Mouse (Mus musculus) heart, embryonic 16.5 days (tissue): ENCODE data around the gene Olfr750. TPM values are rescaled to one million over a fixed set of nuclear protein-coding genes. Genes with fewer than 3 reads are reported as not detected.
A peak's percentile ranks its signal among the peaks of the same experiment; 100 is the strongest.

Experiments used
- ATAC-seq: fragments of 200-750 bp; cut with Nextera tagmentation; replicated peaks from 2 replicates; pipeline ENCODE4 v1.8.0; 2017; ENCODE audit warnings: moderate number of reproducible peaks; ENCODE audit not compliant: insufficient read depth, low FRiP score; ENCODE audit errors: extremely low read depth
- H3K27ac ChIP-seq: fragments of 300-500 bp; sonication (generic); 2 replicates; pipeline ENCODE4 v1.5.1; 2014; ENCODE audit warnings: mild to moderate bottlenecking, low read length, control low read depth, moderate library complexity
- H3K27me3 ChIP-seq: fragments of 300-500 bp; sonication (generic); 2 replicates; pipeline ENCODE4 v1.6.1; 2014; ENCODE audit warnings: low read length, mixed read lengths; ENCODE audit not compliant: control insufficient read depth, insufficient read depth
- H3K36me3 ChIP-seq: fragments of 300-500 bp; sonication (generic); 2 replicates; pipeline ENCODE4 v1.6.1; 2014; ENCODE audit not compliant: control insufficient read depth, insufficient read depth
- H3K4me1 ChIP-seq: fragments of 300-500 bp; sonication (generic); 2 replicates; pipeline ENCODE4 v1.6.1; 2014; ENCODE audit warnings: low read length, mixed read lengths; ENCODE audit not compliant: control insufficient read depth, insufficient read depth
- H3K4me2 ChIP-seq: fragments of 300-500 bp; sonication (generic); 2 replicates; pipeline ENCODE4 v1.6.1; 2014; ENCODE audit warnings: low read depth, mild to moderate bottlenecking, control low read depth, low read length
- H3K4me3 ChIP-seq: fragments of 300-500 bp; sonication (generic); 2 replicates; pipeline ENCODE4 v1.5.1; 2014; ENCODE audit warnings: mild to moderate bottlenecking, control low read depth, low read length
- H3K9ac ChIP-seq: fragments of 300-500 bp; sonication (generic); 2 replicates; pipeline ENCODE4 v1.6.1; 2014; ENCODE audit warnings: low read length, control low read depth
- H3K9me3 ChIP-seq: fragments of 300-500 bp; sonication (generic); replicated peaks from 2 replicates; pipeline ENCODE4 v1.6.1; 2016; ENCODE audit warnings: low read length; ENCODE audit not compliant: control insufficient read depth
- WGBS: fragments of 180-500 bp; shearing (Covaris S2); extraction: QIAGEN DNeasy Blood & Tissue Kit; methylation state at CpG from one replicate; pipeline ENCODE4 v1.1.7; 2014; 5-methylcytosine and 5-hydroxymethylcytosine counted together
- polyA plus RNA-seq: library from polyadenylated mRNA; unstranded; fragments of >200 nt; fragmentation: Nextera tagmentation; extraction: Ambion mirVana; gene quantifications from 2 replicates; pipeline ENCODE4 v1.2.1, GENCODE M21; 2015

Gene Olfr750
- polyA plus RNA-seq, 1 experiment from 2014 or later = not detected

DNA sequence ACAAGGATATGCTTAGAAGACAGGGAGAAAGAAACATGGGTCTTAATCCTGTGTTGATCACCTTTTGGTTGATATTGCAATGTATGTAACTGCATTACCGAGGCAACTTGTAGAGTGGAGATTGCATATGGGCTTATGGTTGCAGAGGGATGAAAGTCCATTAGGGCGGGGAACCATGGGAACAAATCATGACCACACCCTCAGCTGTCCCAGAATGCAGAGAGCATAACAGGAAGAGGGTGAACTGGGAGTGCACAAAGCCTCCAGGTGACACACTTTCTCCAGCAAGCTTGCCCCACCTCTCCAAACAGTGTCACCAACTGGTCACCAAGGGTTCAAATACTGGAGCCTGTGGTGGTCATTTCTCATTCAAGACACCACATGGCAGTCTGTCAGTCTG, 6.8 kb upstream of the Olfr750 start:
- H3K9ac ChIP-seq = no peak overlapping the region
- H3K4me3 ChIP-seq = no peak overlapping the region

DNA sequence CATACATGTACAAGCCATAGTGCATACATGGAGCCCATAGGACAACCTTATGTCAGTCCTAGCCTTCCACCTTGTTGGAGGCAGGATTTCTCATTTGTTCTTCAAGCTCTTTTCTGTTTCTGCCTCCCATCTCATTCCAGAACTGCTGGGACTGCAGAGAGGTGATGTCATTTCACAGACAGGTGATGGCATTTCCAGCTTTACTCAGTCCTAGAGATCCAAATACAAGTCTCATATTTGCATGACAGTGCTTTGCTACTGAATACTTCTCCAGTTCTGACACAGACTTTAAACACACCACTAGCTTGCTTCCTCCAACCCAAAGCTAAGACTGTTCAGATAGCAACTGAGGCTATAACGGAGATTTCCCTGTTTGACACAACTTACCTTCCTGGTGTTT, 4.9 kb upstream of the Olfr750 start:
- no peak for ATAC-seq
- WGBS = 93% methylated on average over 1 of the region's 1 CpGs
- no peaks in the 10 kb centered on the region for H3K27me3 ChIP-seq

More for the DNA sequence above, 6.8 kb upstream of the Olfr750 start:
- WGBS = 80% methylated on average over 2 of the region's 2 CpGs
- H3K9me3 ChIP-seq = no peaks in the 10 kb centered on the region
- H3K27ac ChIP-seq = no peak overlapping the region
- H3K4me1 ChIP-seq = 0 out of 2 replicates have a peak, but pooled peaks cover 4% of the 10 kb centered on the region
- H3K36me3 ChIP-seq = no peaks in the 10 kb centered on the region
- no peaks in the 10 kb centered on the region for H3K27me3 ChIP-seq
- H3K4me2 ChIP-seq = no peak overlapping the region
- ATAC-seq = no peak

DNA sequence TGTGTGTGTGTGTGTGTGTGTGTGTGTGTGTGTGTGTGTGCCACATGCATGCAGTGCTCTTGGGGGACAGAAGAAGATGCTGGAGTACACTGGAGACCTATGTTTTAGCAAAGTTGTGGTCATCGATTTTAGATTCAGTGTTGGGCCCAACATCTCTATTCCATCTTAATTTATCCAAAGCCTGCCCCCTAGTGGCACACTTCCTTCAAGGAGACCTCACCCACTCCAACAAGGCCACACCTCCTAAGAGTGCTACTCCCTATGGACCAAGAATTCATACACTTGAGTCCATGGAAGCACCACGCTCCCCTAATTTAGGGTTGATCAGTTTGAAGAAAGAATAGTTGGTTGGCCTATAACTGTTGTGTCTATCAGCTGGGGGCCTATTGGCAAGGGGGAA, 4.6 kb downstream of the Olfr750 start:
- peaks cover 4% of the 10 kb centered on the region; the same call in 1 of the 2 replicates for H3K4me1 ChIP-seq
- H3K9ac ChIP-seq = no peak overlapping the region
- no peak for ATAC-seq
- H3K9me3 ChIP-seq = no peaks in the 10 kb centered on the region
- H3K36me3 ChIP-seq = no peaks in the 10 kb centered on the region
- no peak overlapping the region for H3K4me2 ChIP-seq
- H3K4me3 ChIP-seq = no peak overlapping the region
- 81% methylated on average over 2 of the region's 2 CpGs for WGBS
- H3K27me3 ChIP-seq = no peaks in the 10 kb centered on the region
- H3K27ac ChIP-seq = no peak overlapping the region

More for the DNA sequence above, 4.9 kb upstream of the Olfr750 start:
- H3K4me2 ChIP-seq = no peak overlapping the region
- H3K9ac ChIP-seq = no peak overlapping the region
- no peaks in the 10 kb centered on the region for H3K9me3 ChIP-seq
- H3K36me3 ChIP-seq = no peaks in the 10 kb centered on the region
- 0 out of 2 replicates have a peak, but pooled peaks cover 4% of the 10 kb centered on the region for H3K4me1 ChIP-seq
- H3K27ac ChIP-seq = no peak overlapping the region
- H3K4me3 ChIP-seq = no peak overlapping the region

DNA sequence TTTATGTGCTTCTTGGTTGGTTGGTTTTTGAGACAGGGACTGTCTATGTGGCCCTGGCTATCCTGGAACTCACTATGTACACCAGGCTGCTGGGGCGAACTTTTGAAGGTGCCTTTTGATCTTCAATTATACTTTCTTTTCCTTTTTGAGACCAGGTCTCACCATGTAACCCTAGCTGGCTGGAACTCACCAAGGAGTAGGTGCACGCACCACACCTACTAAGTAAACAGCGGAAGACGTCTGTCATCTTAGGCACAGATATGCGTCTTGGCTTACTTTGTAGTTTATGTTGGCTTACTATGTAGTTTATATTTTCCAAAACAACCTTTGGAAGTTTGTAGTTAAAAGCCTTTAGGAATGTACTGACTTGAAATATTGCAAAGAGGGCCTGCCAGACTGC, 5.3 kb downstream of the Olfr750 start:
- H3K36me3 ChIP-seq = no peaks in the 10 kb centered on the region
- no peak for ATAC-seq
- H3K9me3 ChIP-seq = no peaks in the 10 kb centered on the region
- H3K9ac ChIP-seq = no peak overlapping the region
- no peaks in the 10 kb centered on the region for H3K27me3 ChIP-seq
- 77% methylated on average over 5 of the region's 5 CpGs for WGBS
- H3K4me1 ChIP-seq = peaks cover 4% of the 10 kb centered on the region; the same call in 1 of the 2 replicates
- no peak overlapping the region for H3K4me3 ChIP-seq
- no peak overlapping the region for H3K27ac ChIP-seq
- H3K4me2 ChIP-seq = no peak overlapping the region

DNA sequence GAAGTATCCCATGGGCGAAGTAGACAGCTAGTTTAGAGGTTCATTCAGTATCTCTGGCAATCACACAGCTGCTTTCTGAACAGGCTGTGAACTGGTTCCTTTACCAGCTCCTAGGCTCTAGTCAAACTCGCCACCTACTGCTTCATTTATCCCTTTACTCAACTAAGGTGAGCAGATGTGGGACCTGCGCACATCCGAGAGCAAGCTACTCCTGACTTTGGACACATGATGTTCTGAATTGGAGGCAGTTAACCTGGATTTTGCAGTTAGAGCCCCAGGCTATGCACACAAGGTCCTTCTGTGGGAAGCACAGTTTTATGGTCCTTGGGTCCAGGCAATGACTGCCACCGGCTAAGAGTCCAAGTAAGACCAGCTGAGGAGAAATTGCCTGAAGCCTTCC, 13.5 kb downstream of the Olfr750 start:
- 86% methylated on average over 5 of the region's 5 CpGs for WGBS
- Histone ChIP-seq H3K4me3 (no peak overlapping the region), H3K9ac (no peak overlapping the region)

DNA sequence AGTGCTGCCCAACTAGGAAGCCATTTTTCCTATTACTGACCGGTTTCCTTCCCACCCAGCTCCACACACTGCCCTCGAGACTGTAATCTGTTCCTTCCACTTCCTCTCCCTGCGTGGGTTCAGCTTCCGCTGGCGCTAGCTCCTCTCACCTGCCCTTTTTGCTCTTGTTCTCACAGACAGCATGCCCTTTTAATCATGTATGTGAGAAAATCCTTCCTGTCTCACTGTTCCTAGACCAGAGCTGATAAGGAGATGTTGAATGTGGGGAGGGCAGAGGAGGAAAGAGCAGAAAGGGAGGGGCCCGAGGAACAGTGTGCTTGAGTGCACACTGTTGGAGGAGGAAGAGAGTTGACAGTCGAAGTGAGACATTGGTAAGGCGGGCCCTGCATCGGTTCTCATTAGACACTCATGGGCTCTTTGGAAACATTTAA, 16.8 kb downstream of the Olfr750 start, which contains the start of gene Rnase12:
TSS of gene Rnase12 (minus strand) at position 261 of the 431 bp plus-strand sequence.
- Histone ChIP-seq H3K27ac (no peak within 1 kb of the TSS), H3K9ac (no peak within 1 kb of the TSS)

More for the DNA sequence above, 13.5 kb downstream of the Olfr750 start:
- Histone ChIP-seq H3K27ac (no peak overlapping the region), H3K36me3 (no peaks in the 10 kb centered on the region), H3K4me1 (peaks cover 2% of the 10 kb centered on the region; the same call in 1 of the 2 replicates), H3K4me2 (no peak overlapping the region), H3K9me3 (no peaks in the 10 kb centered on the region), H3K27me3 (no peaks in the 10 kb centered on the region)
- ATAC-seq = no peak

DNA sequence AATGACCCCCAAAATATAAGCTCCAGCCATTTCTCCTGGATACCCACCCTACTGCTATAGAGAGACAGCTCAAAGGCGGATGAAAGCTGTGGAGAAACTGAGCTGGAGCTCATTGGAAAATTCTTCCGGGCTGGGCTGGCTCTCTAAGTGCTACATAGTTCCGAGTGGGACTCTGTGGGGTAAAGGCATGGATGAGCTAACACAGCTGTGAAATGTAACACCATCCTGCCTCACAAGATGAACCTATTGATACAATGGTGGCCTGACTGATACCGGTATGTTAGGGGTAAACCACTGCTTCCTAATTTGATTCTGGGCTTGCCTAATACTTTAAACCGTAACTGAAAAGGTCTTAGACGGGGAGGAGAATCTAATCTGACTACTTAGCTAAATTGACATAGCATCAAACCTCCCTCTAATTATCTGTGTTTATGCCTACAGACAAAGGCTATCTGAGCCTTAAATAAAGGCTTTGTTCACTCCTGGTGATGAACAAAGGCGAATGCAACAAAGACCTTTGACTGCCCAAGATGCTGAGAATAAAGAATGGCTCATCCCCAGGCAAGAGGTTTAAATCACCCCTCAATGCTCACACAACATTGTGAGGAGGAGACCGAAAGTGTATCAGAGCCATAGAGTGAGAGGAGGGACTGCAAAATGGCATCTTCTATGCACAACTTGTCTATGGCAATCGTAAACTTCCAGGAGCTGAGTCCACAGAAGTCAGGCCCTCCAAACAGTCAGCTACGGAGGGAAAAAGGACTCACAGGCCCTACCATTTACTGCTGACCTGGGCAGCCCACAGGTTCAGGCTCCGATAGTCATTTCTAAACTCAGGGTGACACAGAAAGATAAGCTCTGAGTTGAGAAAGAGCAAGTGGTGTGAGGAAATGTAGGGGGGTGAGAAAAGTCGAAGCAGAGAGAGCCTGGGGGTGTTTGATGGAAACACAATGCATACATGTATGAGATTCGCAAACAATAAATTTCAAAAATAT, 19.7 kb downstream of the Olfr750 start:
- no peak for ATAC-seq
- H3K36me3 ChIP-seq = no peaks in the 10 kb centered on the region

More for the DNA sequence above, 16.8 kb downstream of the Olfr750 start, which contains the start of gene Rnase12:
- Histone ChIP-seq H3K4me1 (peaks cover 2% of the 10 kb centered on the region; the same call in 1 of the 2 replicates), H3K4me2 (peak within 1 kb of the TSS; percentile 34; the same call in 1 of the 2 replicates), H3K4me3 (no peak within 1 kb of the TSS), H3K36me3 (no peaks in the 10 kb centered on the region), H3K9me3 (no peaks in the 10 kb centered on the region), H3K27me3 (no peaks in the 10 kb centered on the region)
- 31% methylated on average over 9 of the region's 9 CpGs for WGBS
- ATAC-seq = peak; percentile 66

DNA sequence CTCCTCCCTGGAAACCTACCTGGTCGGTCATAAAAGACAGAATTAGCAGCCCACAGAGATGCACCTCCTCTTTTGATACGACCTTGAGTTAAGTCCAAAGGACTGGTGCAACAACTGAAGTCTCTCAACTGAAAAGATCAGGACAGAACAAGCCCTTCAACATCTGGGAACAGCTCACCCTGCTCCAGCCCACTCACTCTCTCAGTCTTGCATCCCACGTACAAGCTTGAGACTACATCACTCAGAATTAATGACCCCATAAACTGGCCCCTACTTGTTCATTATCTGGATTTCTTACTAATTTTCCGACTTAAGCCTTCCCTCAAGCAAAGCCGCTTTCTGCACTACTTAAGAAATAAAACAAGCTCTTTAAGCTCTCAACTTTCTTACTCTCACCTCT, 21.1 kb downstream of the Olfr750 start:
- Histone ChIP-seq H3K4me1 (peaks cover 5% of the 10 kb centered on the region; the same call in 1 of the 2 replicates), H3K4me3 (no peak overlapping the region), H3K27me3 (no peaks in the 10 kb centered on the region), H3K4me2 (no peak overlapping the region), H3K27ac (no peak overlapping the region), H3K9ac (no peak overlapping the region), H3K36me3 (no peaks in the 10 kb centered on the region), H3K9me3 (no peaks in the 10 kb centered on the region)
- no peak for ATAC-seq
- WGBS = 75% methylated on average over 5 of the region's 5 CpGs

More for the DNA sequence above, 19.7 kb downstream of the Olfr750 start:
- Histone ChIP-seq H3K4me2 (no peak overlapping the region), H3K9me3 (no peaks in the 10 kb centered on the region), H3K27ac (no peak overlapping the region), H3K4me1 (peaks cover 5% of the 10 kb centered on the region; the same call in 1 of the 2 replicates), H3K27me3 (no peaks in the 10 kb centered on the region), H3K4me3 (no peak overlapping the region), H3K9ac (no peak overlapping the region)
- 69% methylated on average over 13 of the region's 13 CpGs for WGBS

DNA sequence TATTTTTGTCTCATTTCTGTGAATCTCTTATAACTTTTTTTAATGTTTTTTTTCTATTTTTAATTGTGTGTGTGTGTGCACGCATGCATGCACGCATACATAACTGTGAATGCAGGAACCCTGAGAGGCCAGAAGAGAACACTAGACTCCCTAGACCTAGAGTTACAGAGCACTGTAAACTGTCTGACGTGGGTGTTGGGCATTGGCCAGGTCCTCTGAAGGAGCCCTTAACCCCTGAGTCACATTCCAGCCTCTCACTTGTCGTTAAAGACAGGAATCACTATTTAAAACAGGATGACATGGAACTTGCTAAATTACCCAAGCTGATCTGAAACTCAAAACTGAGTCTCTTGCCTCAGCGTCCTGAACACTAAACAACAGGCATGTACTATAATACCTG, 22.3 kb downstream of the Olfr750 start:
- Histone ChIP-seq H3K36me3 (no peaks in the 10 kb centered on the region), H3K4me2 (no peak overlapping the region), H3K4me3 (no peak overlapping the region), H3K27me3 (no peaks in the 10 kb centered on the region), H3K9me3 (no peaks in the 10 kb centered on the region), H3K9ac (no peak overlapping the region), H3K4me1 (0 out of 2 replicates have a peak, but pooled peaks cover 3% of the 10 kb centered on the region), H3K27ac (no peak overlapping the region)
- 48% methylated on average over 5 of the region's 5 CpGs for WGBS
- no peak for ATAC-seq
